Mouse (Mus musculus) cerebellum, adult 11 months (tissue): ENCODE measurements around the gene Hsp90aa1.
"Not testable (repeated sequence)": the region's sequence is repeated elsewhere in the genome, so short reads cannot be mapped to it uniquely, and the experiment has no call there.

Experiments used
- DNase-seq: peaks from one replicate; pipeline ENCODE4 v3.0.0; 2022

The Hsp90aa1 gene

DNA sequence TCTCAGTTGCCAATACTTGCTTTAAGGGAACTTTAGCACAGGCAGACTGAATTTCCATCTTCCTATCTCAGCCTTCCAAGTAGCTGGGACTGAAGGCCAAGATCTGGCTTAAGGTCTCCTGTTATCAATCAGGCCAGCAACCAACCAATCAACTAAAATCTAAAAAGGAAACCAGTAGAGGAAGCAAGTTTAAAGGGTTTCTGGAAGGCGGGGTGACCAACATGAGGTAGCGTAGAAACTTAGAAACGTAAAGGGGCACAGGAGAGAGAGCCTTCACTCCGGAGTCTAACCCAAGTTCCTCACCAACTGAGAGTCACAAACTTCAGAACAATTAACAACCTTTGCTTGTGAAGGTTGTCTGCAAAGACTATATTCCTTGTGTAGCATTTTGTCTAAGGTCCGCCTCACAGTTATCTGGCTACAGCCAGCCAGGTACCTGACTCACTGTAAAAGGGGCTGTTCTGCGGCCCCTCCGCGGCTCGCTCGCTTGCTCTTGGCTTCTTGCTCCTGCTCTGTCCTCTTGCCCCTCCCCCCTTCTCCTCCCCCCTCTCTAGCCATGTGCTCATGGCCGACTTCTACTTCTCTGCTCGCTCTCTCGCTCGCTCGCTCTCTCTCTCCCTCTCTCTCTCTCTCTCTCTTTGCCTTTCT, 3.9 kb downstream of the Hsp90aa1 start:
- DNase-seq: no peak

GRCm38 (mm10) chr12:110698080-110698479, 4.4 kb downstream of the Hsp90aa1 start:
- no peak for DNase-seq

DNA sequence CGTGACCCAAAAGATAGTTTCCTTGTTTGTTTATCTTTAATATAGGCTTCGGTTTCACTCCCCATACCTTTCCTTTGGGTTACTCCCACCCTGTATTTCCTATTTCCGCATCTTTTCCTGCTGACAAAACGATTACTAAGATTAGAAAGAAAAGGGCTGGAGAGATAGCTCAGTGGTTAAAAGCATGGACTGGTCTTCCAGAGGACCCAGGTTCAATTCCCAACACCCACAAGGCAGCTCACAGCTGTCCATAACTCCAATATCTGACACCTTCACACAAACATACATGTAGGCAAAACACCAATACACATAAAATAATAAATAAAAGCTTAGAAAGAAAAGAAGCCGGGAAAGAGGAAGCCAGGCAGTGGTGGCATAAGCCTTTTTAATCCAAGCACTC, 5.1 kb downstream of the Hsp90aa1 start:
- no peak for DNase-seq

GRCm38 (mm10) chr12:110696975-110697400, 5.5 kb downstream of the Hsp90aa1 start:
- DNase-seq: no peak

- DNase-seq: peak; percentile 99
Observed at GRCm38 (mm10) chr12:110696173-110696974, 6.2 kb downstream of the Hsp90aa1 start.

GRCm38 (mm10) chr12:110695676-110696171, 6.8 kb downstream of the Hsp90aa1 start:
- peak; percentile 69 for DNase-seq

GRCm38 (mm10) chr12:110693378-110693777, 9.2 kb downstream of the Hsp90aa1 start:
- not testable (repeated sequence) for DNase-seq

DNA sequence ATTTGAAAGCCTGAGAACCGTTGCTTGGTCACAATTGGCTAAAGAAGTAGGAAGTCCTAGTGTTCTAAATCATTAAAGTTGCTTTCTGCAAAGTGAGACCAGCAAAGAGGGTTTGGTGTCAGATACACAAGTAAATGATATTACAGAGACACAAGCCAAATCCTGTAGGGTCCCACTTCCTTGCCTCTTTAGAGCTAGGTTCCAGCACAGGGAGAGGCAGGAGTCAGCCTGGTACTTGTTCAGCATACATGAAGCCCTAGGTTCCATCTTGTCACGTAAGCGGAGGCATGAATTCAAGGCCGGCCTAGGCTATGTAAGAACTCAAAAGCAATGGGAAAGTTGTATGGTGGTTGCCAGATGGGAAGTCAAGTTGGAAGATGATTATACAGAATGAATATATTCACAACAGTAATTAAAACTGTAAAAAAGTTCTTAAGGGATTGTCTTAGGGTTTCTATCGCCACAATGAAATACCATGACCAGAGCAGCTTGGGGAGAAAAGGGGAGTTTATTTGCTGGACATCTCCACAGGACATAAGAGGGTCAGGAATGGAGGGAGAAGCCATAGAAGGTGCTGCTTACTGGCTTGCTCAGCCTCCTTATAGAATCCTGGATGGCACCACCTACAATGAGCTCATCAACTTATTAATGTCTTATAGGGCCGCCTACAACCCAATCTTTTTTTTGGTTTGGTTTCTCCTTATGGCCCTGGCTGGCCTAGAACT, 12.4 kb downstream of the Hsp90aa1 start:
- no peak for DNase-seq

DNA sequence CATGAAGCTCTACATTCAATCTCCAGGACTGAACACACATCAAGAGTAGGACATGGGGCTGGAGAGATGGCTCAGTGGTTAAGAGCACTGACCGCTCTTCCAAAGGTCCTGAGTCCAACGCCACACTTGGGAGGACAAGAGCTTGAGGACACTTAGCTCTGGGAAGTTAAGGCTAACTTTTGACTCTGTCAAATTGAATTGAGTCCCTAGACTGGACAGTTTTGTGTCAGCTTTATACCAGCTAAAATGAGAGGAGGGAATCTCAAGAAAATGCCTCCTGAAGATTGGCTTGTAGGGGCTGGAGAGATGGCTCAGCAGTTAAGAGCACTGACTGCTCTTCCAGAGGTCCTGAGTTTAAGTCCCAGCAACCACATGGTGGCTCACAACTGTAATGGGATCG, 13.6 kb downstream of the Hsp90aa1 start:
- not testable (repeated sequence) for DNase-seq

GRCm38 (mm10) chr12:110687894-110688734, 14.4 kb downstream of the Hsp90aa1 start:
- no peak for DNase-seq

- no peak for DNase-seq
Observed at GRCm38 (mm10) chr12:110683580-110683979, 18.9 kb downstream of the Hsp90aa1 start.

GRCm38 (mm10) chr12:110682561-110683299, 19.8 kb downstream of the Hsp90aa1 start, which contains the start of gene 1700001K19Rik:
TSS of gene 1700001K19Rik (minus strand) at chr12:110682619.
- no peak for DNase-seq

DNA sequence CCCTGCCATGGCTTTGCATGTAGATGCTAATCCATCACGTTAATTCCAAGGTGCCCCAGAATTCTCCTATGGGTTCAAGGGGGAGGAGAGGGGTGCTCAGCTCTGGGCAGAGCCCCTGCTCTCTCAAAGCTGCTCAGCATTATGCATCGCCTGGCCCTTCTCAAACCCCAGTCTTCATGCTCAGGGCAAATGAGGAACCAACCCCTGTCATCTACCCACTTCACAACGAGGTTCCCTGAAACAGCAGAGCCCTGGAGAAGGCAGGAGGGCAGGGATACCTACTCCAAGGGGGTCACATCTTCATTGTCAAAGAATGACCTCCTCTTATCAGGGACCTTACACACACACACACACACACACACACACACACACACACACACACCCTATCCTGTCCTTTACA, 20.6 kb downstream of the Hsp90aa1 start:
- no peak for DNase-seq

DNA sequence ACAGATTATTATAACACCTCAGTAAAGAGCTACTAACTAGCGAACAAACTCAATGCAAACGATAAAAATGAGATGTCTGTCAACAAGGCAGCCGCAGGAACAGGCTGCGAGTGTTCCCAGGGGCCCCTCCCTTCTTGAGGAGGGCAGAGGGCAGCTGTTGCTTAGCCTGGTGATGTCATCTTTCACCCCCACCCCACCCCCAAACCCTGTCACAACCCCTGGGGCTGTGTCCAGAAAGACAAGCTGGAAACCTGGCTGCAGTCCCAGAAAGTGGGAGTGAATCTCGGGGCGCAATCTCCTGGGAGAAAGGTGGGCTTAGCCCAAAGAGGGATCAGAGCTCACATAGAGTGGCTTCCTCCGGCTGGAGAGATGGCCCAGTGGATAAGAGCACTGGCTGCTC, 21.3 kb downstream of the Hsp90aa1 start:
- DNase-seq: no peak

GRCm38 (mm10) chr12:110674243-110674642, 28.3 kb downstream of the Hsp90aa1 start:
- DNase-seq: no peak

- no peak for DNase-seq
Observed at GRCm38 (mm10) chr12:110667466-110668077, 35.0 kb downstream of the Hsp90aa1 start.

DNA sequence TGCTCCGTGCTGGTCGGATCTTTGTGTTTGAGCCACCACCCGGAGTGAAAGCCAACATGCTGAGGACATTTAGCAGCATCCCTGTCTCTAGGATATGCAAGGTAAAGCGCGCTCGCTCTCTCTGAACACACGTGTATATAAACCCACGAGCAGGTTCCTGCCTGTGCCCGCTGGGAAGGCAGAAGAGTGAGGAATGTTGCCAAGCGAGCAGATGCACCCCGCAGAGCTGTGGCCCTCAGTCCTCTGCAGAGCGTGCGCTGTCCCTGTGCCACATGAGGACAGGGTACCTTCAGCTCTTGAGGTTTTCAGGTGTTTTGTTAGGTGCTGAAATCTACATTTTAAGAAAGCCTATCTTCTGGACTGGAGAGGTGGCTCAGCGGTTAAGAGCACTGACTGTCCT, 40.8 kb downstream of the Hsp90aa1 start:
- no peak for DNase-seq

DNA sequence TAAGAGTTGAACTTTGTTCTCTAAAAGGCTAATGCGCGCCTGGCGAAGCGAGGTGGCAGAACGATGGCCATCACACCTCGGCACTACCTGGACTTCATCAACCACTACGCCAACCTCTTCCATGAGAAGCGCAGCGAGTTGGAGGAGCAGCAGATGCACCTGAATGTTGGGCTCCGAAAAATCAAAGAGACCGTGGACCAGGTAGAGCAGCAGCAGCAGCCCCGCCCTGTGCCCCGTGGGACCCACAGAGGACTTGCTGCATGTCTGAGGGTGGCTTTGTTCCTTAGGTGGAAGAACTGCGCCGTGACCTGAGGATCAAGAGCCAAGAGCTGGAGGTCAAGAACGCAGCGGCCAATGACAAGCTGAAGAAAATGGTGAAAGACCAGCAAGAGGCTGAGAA, 51.1 kb downstream of the Hsp90aa1 start:
- no peak for DNase-seq

DNA sequence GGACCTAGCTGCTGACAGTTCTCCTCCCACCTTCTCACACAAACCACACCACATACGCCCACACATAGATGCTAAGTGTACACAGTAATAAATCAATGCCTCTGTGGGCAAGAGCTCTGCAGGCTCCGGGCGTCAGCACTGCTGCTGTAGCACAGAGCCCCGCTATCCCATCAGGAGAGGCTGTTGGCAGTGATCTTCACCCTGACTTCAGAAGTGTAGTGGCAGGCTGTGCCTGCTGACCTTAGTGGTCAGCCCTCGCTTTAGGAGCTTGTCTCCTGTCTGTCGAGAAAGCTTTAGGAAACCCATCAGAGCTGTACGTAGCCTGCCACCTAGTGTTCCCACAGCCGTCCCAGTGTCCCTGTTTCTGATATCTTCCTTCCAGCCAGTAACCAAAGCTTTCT, 52.3 kb downstream of the Hsp90aa1 start:
- no peak for DNase-seq
